Mouse (Mus musculus) MEL-GATA-1-ER (cell line): ENCODE measurements around the gene Dmbx1.
A peak's percentile ranks its signal among the peaks of the same experiment; 100 is the strongest.

Experiments used
- DNase-seq: peaks from one replicate; pipeline ENCODE4 v3.0.0-alpha.2; 2012; ENCODE audit warnings: low read depth; ENCODE audit errors: extremely low read depth

Gene Dmbx1

DNA sequence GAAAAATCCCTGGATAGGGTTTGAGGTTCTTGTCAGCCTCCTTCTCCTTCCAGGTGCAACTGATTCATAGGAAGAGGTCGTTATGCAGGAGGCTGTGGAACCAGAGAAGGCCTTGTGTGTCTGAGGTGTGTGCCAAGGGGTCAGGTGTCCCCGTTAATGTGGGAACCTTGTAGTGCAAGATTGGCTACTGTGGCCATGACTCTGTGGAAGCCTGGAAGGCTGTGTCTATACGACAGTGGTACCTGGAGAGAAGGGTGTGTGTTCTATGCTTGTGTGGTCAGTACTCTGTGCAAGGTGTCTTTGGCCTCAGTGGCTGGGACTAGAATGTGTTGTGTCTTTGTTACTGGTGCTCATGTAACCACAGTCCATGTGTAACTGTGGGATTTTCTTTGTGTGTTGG is 955 bp upstream of the Dmbx1 start:
- no peak for DNase-seq

- DNase-seq, result no peak
Measured at GRCm38 (mm10) chr4:115938276-115939160, 1.2 kb downstream of the Dmbx1 start.

DNA sequence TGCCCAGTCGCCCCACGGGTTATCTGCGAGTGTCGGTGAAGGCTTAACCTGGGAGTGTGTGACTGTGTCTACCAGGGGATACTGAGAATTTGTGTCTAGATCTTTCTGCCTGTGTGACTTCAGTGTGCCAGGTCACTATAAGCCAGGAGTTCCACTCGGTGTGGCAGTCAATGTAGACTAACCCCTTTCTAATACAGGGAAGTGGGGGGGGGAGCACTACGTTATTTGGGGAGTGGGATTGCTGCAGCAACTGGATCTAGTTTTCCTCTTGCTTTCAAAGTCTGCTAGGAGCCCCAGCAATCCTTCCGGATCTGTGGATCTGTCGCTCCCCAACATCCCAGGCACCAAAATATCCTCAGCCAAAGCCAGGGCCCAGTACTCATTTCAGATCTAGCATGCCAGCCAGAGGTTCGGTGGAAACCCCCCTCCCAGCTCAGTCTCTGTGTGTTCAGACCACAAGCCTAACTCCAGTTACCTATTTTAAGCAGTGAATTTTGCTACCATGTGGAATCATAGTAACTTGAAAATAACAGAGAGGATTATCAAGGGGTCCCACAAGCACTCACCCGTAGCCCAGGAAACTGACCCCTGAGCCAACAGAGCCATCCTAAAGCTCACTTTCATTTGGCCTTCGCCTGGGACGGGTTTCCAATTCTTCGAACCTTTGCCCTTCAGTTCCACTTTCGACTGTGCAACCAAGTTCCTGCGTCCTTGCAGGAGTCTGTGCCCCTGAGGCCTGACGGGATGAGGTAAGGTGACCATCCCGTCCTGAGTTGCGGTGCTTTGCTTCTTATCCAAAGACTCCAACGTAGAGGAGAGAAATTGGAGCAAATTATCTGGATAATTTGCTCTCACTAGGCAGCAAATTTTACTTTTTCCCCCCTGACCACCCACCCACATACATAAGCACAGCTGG is 2.4 kb downstream of the Dmbx1 start:
- no peak for DNase-seq

GRCm38 (mm10) chr4:115936646-115937045 is 3.1 kb downstream of the Dmbx1 start:
- DNase-seq, result no peak

- no peak for DNase-seq
Measured at GRCm38 (mm10) chr4:115935835-115936581, 3.7 kb downstream of the Dmbx1 start.

- DNase-seq, result no peak
Measured at GRCm38 (mm10) chr4:115931556-115932088, 8.1 kb downstream of the Dmbx1 start.

GRCm38 (mm10) chr4:115927637-115928036 is 12.1 kb downstream of the Dmbx1 start:
- DNase-seq, result no peak

DNA sequence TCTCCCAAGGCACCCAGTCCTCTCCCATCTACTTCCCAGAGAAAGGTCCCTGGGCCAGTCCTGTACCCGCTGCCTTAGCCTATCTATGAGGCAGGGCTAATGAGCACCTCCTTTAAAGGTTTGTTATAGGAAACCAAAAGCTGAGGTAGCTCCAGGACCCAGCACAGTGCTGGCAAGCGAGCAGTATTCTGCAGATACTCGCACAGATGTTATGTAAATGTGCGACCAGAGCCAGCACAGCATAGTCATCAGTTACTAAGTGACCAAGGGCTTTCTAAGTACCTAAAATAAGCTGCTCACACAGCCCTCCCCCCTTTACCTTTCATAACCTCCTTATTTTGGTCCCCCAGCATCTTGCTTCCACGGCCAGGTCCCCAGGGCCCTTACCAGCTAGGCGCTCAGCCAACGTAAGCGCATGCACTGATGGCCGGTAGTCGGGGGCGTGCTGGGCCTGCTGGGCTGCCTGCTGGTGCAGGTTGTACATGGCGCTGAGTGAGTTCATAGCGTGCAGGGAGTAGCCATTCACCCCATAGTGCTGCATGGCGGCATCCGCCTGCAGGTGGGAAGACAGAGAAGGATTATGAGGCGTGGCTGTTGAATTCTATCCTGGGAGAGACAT is 16.4 kb downstream of the Dmbx1 start:
- DNase-seq, result no peak

- no peak for DNase-seq
Measured at GRCm38 (mm10) chr4:115922688-115923087, 17.0 kb downstream of the Dmbx1 start.

GRCm38 (mm10) chr4:115919911-115920310 is 19.8 kb downstream of the Dmbx1 start:
- no peak for DNase-seq

GRCm38 (mm10) chr4:115911586-115911985 is 28.1 kb downstream of the Dmbx1 start:
- no peak for DNase-seq

- no peak for DNase-seq
Measured at GRCm38 (mm10) chr4:115908641-115909040, 31.1 kb downstream of the Dmbx1 start.

DNA sequence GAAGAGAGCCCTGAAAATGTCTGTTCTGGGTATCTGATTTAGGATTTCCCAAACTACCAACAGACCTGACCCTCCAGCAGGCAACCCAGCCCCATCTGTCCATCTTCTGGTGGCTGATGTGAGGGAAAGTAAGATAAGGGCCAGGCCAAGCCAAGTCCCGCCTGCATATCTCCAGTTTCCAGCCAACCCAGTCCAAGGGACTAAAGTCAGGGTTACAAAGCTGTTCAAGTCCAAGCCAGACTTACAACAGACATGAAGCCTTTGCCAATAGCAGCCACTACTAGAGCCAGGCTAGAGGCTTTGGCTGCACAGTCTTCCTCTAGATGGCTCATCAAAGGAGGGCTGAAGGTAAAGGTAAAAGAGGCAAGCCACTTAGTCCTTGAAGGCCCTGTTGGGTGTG is 31.7 kb downstream of the Dmbx1 start:
- DNase-seq, result no peak

DNA sequence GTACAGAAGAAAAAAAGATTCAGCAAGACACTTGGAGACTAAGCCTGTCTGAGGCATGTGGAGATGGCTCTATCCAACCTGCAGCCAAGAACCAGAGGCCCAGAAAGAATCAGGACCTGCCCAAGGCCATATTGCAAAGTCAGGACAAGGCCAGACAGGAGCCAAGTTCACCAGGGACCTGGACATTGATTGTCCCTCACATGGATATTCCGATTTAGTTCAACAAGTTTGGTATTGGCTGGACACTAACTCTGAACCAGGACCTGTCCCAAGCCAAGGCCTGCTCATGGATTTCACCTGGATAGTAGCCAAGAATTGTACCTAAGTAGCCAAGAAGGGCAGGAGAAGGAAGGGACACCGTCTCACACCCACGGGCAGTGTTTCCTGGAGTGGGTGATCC is 32.9 kb downstream of the Dmbx1 start:
- no peak for DNase-seq

- no peak for DNase-seq
Measured at GRCm38 (mm10) chr4:115905701-115906100, 34.0 kb downstream of the Dmbx1 start.

DNA sequence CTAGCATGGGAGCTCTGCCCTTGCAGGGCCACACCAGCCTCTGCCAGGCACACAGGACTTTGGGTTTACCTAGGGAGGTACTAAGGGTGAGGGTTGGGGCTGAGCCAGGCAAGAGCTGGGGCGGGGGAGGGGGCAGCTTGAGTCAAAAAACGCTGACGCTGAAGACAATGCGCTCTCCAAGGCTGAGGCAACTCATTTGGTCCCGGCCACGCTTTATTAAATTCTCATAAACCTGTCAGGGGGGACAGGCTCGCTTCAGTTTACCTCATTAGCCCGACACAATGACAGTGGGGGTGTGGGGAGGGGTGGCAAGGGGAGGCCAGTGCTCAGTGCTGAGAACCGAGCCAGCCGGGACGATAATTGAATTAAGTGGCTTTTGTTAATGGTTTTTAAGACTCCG is 35.4 kb downstream of the Dmbx1 start:
- no peak for DNase-seq

DNA sequence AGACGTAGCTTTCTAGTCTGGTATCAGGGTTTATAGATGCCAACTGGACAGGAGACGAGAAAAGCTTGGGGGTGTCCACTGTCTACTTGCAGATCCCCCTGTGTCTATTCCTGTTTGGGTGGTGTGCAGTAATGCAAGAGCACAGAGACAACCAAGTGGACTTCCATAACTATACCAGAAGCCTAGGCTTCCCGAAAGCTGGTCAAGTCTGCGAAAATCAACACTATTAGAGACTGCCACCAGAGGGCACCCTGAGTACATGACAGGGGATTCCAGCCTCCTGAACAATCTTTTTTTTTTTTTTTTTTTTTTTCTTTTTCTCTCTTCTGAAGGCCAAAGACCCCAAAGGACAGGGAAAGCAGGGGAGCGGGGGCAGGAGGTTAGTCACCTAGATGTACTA is 36.9 kb downstream of the Dmbx1 start:
- peak; percentile 33 for DNase-seq

DNA sequence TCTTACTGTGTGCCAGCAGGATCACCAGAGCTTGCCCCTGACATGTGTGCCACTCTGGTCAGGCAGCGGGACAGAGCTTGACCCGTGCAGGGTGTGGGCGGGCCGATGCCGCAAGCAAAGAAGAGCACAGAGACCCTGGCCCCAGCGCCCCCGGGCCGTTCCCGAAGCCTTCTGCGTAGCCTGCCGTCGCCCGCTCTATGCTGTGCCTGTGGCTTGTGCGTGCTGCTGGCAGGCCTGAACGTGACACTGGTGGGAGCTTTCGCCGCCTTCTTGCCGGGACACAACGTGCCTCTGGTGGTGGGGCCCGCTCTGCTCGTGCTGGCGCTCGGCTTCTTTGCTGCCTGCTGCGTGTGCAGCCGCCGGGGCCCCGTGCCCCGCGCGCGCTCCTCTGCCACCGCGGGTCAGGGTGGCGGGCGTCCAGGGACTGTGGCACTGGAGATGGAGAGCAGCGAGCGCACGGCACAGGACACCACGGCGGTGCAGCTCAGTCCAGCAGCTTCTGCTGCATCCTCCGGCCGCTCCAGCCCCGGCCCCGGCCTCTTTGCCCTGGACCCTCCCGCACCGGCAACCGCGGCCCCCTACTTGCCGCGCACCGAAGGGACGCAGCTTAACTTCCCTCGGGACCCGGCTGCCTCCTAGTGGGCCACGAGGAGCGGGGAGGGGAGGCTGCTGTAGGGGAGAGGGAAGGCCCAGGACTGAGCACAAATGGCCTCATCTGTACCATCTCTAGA is 41.7 kb downstream of the Dmbx1 start:
- no peak for DNase-seq

- DNase-seq, result no peak
Measured at GRCm38 (mm10) chr4:115894281-115894680, 45.4 kb downstream of the Dmbx1 start.

GRCm38 (mm10) chr4:115890553-115890952 is 49.2 kb downstream of the Dmbx1 start, which contains the start of gene 6430628N08Rik:
Gene 6430628N08Rik (plus strand): TSS chr4:115890665.
- no peak for DNase-seq
